Mouse (Mus musculus) adrenal gland, postnatal 25 days (tissue): ENCODE measurements at regions not wholly inside any gene's neighbourhood (a gene's known extent, or its start where the extent isn't known, plus 50 kb on each side); places are given as distances from the start of the nearest gene placed in this dataset.

Experiments
- DNase-seq: peaks from one replicate; pipeline ENCODE4 v3.0.0; 2021; ENCODE audit warnings: mixed read lengths

GRCm38 (mm10) chr1:64295512-64295945 lies 173.4 kb upstream of the Klf7 start:
- DNase-seq: no peak

GRCm38 (mm10) chr1:64295051-64295450 lies 173.0 kb upstream of the Klf7 start:
- no peak for DNase-seq

DNA sequence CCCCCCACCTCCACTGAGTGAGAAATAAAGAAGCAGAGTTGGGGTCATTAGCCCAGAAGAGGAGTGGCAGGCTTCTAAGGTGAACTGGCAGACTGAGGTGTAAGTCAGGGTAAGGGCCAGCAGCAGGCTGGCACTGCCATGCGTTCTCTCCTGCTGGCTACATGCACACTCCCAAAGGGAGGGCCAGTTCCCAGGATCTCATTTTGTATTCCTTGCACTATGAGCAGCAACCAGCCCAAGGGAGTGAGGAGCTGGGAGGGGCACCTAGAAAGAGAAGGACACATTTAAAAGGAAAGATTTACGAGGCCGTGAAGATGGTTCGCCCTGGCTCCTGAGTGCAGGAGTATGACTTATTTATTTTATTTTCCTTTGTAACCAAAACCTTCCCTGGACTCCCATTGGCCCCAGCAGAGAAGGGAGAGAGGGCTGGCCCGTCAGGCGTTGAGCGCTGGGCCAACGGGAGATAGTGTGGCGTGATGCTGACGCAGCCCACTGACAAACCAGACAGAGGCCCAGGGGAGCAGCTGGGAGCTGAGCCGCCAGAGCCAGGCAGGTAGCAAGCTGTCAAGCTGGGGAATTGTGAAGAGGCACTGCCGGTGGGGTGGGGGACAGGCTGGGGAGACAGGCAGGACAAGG lies 166.8 kb upstream of the Klf7 start:
- DNase-seq: no peak

DNA sequence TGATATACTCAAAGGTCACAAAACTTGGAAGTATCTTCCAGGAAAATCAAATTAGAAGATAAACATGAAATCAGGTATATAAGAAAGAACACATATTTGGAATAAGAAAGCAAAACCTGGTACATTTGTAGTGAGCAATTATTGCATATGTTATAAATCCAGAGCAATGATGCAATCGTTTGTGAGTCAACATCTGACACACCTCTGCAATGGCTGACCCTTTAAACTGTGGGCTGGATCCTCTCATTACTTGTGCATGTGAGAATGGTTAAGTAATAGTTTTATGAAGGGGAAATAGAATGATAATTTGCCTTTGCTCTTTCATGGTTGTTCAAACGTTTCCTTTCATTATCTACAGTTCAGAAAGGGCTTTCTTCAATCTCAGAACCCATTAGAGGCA lies 165.0 kb upstream of the Klf7 start:
- DNase-seq: no peak

GRCm38 (mm10) chr1:64284656-64285055 lies 162.6 kb upstream of the Klf7 start:
- no peak for DNase-seq

DNA sequence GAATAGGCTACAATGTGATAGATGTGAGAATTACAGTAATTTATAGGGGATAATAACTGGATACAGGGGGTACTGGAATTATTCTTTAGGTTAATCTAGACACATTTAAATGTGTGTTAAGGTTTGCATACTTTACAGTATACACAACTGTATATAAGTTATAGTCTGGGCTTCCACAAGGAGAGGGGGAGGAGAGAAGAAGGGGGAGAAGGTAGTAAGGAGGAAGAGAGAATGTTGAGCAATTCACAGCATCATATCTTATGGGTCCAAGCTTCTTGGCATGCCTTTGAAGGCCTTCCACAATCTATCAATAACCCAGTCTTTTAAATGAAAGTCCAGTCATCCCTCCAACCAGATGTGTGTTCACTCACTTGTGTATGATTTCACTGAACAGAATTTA lies 153.8 kb upstream of the Klf7 start:
- no peak for DNase-seq

GRCm38 (mm10) chr1:64275086-64275802 lies 153.2 kb upstream of the Klf7 start:
- DNase-seq: no peak

DNA sequence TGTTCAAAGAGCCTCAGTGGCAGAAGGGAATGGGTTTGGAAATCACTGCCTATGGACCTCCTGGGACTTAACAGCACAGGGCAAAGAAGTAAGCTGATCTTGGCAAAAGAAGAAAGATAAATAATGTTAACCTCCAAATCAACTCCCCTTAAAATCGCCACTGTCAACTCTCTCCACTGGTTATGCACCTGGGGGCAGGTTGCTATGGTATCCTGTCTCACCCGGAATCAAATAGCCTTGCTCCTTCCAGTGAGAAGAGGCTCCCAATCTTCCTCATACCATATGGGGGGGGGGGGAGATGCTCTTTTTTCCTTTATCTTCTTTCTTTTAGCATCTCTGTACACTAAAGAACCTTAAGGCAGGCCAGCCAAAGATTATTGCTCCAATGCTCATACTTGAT lies 135.2 kb upstream of the Klf7 start:
- no peak for DNase-seq

DNA sequence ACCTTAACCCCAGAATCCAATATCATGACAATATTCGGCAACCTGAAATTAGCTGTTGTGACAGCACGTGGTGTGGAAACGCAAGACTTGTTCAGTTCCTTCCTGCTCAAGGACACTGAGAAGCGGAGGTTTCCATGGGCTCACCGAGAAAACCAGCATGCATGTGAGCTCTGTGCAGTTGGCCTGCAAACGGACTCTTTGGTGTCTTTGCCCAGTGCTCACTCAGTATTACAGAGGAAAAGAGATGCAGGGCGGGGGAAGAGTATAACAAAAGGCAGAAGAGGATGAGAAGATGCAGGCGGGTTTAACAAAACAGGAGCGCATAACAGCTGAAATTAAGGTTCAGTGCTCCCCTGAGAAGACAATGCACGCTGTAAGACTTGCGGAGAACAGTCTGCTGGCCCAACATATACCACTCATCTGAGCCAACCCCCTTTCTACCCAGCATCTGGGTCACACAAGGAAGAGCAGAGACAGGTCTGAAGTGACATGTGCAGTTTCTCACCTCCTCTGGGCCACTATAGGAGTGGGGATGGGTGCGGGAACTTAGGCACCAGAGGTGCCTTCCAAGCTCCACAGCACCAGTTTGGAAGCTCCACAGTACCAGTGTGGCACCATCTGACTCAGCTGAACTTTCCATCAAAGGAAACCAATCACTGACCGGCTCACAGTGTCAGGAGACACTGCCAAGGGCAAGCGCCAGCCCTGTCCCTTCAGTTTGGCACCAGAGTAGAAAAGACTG lies 133.6 kb upstream of the Klf7 start:
- DNase-seq: peak; percentile 37

DNA sequence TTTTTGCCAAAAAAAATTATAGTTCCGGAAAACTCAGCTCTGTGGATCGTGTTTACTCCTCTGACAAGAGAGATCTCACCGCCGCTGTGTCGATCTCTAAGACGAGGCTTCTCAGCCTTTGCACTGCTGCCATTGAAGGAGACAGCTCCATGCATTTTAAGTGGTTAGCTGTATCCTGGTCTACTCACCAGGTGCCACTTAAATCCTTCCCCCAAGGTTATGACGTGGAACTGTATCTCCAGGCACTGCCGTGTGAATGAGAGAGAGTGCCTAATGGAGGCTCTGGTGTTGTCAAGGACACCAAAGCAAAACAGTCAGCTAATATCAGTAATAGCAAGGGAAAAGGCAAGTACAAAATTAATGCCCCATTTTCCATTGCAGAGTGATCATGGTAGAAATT lies 132.6 kb upstream of the Klf7 start:
- no peak for DNase-seq

GRCm38 (mm10) chr1:64253996-64254395 lies 131.9 kb upstream of the Klf7 start:
- DNase-seq: no peak

- no peak for DNase-seq
Observed at GRCm38 (mm10) chr1:64242401-64242800, 120.3 kb upstream of the Klf7 start.

DNA sequence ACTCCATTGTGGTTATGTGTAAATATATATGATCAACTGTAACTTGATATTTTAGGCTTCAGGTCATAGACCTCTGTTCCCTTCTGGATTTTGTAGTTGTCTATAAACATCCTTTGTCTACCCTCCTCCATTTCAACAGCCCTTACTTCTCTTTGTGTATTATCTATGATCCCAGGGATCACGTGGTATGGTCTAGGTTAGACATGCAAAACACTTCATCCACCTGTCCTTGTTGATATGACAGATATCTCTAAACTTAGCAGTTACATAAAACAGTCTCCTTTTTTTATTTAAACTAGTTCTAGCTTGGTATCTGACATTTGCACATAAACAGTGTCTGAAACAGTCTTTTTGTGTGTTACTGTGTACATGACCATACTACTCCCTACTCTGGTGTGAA lies 107.6 kb upstream of the Klf7 start:
- no peak for DNase-seq

- DNase-seq: peak; percentile 34
Observed at GRCm38 (mm10) chr1:64226001-64226918, 104.2 kb upstream of the Klf7 start.

DNA sequence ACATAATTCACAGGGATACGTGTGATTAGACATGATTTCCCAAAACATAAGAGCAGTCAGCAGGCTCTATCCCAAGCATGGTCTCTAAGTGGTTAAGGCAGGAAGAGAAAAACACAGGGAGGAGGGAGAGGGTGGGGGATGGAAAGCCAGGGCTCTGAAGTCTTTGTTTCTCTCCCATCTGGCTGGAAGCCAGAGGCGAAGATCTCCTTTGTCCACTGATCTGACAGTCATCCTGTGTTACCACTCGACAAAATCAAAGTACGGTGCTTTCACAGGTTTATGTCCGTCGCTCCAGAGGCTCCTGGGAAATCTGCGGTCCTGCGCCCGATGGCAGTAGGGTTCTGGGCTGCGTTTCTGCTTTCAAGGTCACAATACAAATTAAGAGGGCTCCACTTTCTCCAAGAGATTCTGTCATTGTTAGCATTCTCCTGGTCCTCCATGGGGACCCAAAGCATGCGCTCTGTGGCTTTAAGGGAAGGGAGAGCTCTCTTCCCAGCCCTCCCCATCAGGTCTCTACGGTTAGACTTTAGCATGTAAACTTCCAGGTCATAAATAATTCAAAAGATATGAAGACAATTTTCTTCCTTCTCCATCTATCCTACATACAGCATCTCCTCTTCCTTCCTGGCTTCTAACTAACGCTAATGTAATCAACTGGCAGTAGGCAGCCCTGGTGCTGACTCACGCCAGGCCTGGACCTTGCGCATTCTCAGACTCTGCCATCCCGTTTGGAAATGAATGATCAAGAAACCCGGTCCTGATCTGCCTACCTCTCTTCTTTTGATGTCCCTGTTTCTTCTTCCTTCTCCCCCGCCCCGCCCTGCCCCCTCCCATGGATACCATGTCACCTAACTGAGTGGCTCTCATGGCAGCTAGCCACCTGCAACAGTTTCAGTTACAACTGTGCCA lies 102.0 kb upstream of the Klf7 start:
- DNase-seq: peak; percentile 28

DNA sequence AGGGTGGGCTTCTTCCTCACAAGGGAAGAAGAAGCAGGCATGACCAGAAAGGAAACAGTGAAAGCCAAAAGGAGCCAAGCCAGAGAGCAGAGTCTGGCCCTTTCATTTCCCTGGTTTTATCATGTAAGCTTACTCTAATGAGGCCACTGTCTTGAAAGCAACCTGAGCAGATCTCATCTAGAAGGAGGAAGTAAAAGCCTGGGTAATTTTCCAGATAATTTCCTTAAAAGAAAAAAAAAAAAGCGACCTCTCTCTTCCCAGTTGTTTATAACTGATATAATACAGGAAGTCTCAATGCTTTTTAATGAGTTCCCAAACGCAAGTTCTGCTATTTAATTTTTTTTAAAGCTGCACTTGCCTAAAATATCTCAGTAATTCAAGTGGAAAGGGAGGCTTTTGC lies 100.4 kb upstream of the Klf7 start:
- DNase-seq: no peak

DNA sequence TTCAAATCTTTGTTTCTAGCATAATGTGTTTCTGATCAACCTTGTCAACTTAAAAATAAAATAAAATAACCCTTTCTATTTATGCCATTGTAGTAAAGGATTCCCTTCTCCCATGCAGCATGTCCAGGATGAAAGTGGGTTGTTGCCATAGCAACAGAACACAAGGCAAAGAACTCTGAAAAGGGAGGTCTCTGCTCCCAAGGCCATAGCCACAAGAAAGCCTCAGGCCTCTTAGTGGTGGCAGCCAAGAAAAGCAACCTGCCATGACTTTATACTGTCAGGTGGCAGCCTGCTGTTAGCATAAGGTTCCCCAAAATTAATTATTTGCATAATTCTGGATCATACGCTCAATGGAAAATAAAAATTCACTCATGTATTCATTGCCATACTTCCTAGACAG lies 98.4 kb upstream of the Klf7 start:
- DNase-seq: no peak

DNA sequence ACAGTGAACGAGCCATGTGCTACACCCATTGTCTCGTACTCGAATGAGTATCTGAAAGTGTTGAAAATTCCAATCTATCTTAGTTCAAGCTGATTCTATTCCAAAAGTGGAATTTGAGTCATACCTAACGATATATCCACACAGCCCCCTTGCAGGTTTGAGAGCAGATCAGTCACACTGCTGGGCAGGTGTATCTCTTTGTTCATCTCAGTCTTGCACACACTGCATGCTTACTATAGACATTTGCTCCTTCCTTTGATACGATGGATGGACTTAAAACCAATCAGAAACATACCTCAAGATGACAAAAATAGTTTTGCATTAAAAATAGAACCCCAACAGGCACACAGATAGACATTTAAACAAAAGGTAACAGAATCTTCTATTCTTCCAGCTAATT lies 98.0 kb upstream of the Klf7 start:
- no peak for DNase-seq

- no peak for DNase-seq
Observed at GRCm38 (mm10) chr1:64215646-64216045, 93.6 kb upstream of the Klf7 start.

- DNase-seq: no peak
Observed at GRCm38 (mm10) chr1:64209131-64209530, 87.0 kb upstream of the Klf7 start.

DNA sequence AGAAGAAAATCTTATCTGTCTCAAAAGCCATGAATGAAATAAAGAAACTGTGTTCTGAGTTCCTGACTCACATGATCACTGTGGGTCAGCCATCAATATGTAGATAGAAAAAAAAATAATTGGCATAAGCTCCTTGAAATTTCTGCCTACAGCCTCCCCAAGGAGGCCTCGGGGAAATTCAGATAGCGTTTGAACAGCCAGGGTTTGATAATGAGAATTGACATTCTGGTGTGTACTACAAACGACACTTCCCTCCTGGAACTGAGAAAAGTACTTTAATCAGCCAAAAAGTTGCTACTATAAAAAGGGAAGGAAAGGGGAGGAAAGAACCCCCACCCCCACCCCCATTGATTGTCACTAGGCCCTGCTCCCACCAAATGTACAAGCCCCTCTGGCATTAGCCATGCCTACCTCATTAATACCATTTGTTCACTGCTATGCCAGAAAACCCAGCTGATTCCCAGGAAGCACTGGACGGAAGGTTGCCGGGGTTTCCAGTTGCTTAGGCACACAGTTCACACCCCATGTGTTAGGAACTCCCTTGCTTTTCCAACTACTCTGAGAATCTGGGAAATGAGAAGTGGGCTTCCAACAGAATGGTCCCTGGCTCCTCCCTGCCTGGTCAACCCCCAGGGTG lies 78.4 kb upstream of the Klf7 start:
- DNase-seq: no peak
